Mouse (Mus musculus): ENCODE measurements around the gene Slc35e3. TPM values are rescaled to one million over a fixed set of nuclear protein-coding genes. Genes with fewer than 3 reads are reported as not detected.

The Slc35e3 gene
- polyA plus RNA-seq, 1 experiment from 2014 or later: 22.1 TPM

GRCm38 (mm10) chr10:117773106-117773720, 27.0 kb upstream of the Slc35e3 start:
- DNase-seq (ENCODE audit: low spot score): no peak
- no peaks in the 10 kb centered on the region for H3K9me3 ChIP-seq (replicated peaks)
- H3K36me3 ChIP-seq: peaks cover 96% of the 10 kb centered on the region
- 93% methylated on average over 7 of the region's 7 CpGs for WGBS
- no peak overlapping the region for H3K4me3 ChIP-seq
- H3K27me3 ChIP-seq (ENCODE audit: low read depth, poor library complexity, severe bottlenecking): no peaks in the 10 kb centered on the region
- H3K4me1 ChIP-seq: no peaks in the 10 kb centered on the region
- H3K27ac ChIP-seq: no peak overlapping the region

DNA sequence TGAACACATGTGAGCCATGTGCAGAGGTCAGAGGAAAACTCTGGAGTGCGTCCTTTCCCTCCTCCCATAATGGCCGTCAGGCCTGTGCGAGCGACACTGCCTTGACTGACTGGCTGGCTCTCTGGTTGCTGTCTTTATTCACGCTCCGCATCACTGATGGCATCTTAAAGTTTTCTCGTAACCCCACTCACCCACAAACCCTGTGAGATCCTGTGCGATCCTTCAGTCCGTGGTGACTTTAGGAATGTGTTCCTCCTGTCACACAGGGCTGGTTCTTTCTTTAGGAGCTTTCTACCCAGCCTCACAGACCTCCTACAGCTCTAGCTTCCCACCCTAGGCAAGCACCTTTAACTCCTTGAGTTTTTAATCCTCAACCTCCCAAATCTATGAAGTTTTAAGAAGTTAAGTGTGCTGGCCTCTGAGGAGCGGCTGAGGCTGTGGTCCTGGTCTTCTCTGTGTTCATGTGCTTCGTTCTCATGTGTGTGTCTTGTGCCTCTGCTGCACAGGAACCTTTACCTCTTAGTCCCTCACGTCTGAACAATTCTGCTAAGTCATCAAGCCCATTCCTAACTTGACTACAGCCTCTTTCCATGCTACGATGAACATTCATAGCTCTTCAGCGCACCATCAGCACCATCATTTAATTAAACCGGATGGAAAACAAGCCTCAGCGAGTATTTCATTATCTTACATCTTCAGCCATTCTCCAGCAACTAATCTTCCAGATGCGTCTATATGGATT, 26.4 kb upstream of the Slc35e3 start:
- H3K36me3 ChIP-seq: peaks cover 96% of the 10 kb centered on the region
- DNase-seq (ENCODE audit: low spot score): no peak
- H3K4me3 ChIP-seq: no peak overlapping the region
- no peak overlapping the region for H3K27ac ChIP-seq
- H3K4me1 ChIP-seq: no peaks in the 10 kb centered on the region
- WGBS: 96% methylated on average over 17 of the region's 17 CpGs
- no peaks in the 10 kb centered on the region for H3K9me3 ChIP-seq (replicated peaks)
- H3K27me3 ChIP-seq (ENCODE audit: low read depth, poor library complexity, severe bottlenecking): no peaks in the 10 kb centered on the region

DNA sequence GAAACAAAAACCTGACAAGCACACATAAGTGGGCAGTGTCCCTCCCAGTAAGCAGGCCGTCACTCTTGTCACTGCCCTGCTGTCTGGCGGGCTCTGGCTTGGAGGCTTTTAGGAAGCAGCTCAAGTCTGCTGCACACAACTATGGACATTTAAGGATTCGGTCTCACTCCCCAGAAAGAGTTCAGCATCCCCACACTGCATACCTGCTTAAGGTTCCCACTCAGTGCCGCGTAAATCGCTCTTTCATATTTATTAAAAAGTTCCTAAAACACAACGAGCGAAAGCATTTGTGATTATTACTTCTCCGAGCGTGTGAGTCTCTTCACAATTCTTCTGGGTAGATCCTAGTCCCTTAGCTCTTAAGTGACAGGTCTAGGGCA, 25.0 kb upstream of the Slc35e3 start:
- no peaks in the 10 kb centered on the region for H3K4me1 ChIP-seq
- no peaks in the 10 kb centered on the region for H3K9me3 ChIP-seq (replicated peaks)
- H3K27ac ChIP-seq: no peak overlapping the region
- DNase-seq (ENCODE audit: low spot score): no peak
- peaks cover 96% of the 10 kb centered on the region for H3K36me3 ChIP-seq
- 95% methylated on average over 10 of the region's 10 CpGs for whole genome bisulfite sequencing
- H3K4me3 ChIP-seq: no peak overlapping the region
- H3K27me3 ChIP-seq (ENCODE audit: low read depth, poor library complexity, severe bottlenecking): no peaks in the 10 kb centered on the region

DNA sequence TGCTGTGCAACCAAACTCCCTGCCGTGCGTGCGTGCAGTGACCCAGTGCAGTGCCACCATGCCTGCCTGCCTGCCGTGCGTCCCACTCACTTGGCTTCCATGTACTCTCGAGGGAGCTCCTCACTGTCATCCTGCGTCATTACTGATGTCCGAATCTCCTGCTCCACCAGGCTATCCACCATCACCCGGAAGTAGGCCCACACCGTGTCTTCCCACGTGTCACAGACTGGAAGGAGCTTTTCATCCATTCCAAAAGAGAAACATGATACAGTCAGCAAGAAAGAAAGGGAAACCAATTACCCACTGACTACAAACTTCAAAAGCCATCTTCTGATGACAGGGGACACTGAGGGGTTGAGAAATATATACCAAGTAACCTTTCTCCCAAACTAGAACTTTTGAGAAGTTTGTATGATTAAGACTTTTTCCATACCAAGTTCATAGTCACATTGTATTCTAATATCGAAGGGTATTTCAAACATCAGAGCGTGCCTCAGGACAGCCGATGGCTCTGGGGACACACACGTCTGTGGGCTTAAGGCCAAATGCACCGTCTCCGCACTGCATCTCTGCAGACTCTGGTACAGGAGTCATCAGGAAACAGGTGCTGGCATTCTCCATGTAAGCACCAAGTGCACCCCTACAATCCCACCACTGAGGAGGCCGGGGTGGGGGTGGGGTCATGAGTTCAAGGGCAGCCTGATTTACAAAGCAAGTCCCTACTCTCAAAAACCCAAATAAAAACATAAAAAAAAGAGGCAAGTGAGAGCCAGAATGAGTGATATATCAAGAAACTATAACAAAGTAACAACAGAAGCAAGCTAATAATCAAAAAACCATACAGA, 24.3 kb upstream of the Slc35e3 start:
- Histone ChIP-seq H3K9me3 (replicated peaks) (no peaks in the 10 kb centered on the region), H3K27ac (no peak overlapping the region), H3K27me3 (ENCODE audit: low read depth, poor library complexity, severe bottlenecking) (no peaks in the 10 kb centered on the region), H3K36me3 (peaks cover 96% of the 10 kb centered on the region), H3K4me1 (no peaks in the 10 kb centered on the region), H3K4me3 (no peak overlapping the region)
- 94% methylated on average over 18 of the region's 18 CpGs for WGBS
- DNase-seq (ENCODE audit: low spot score): no peak

DNA sequence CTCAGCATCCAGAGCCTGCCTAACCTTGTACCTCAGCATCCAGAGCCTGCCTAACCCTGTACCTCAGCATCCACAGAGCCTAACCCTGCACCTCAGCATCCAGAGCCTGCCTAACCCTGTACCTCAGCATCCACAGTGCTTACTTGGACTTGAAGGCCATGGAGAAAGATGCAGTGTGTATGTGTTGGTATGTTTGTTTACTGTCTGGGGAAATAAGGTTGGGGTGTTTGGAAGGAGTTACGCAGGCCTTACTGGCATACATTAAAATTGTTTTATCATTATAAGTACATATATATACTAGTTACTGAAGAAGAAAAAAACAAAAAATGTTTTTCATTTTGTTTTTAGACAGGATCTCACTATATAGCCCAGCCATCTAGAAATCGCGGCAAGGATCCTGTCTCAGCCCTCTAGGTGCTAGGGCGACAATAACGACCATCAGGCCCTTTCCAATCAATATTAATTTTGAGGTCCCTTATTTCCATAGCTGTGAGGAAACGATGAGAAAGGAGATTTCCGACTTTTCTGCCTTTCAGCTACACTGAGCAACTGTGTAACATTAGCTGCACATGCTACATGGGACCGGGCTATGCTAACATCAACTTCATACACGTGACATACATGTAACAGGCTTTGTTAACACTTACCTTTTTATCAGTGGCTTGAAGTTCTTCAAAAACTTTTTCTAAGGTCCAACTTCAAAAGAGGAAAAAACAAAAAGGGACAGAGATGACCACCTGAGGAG, 23.5 kb upstream of the Slc35e3 start:
- no peak overlapping the region for H3K4me3 ChIP-seq
- no peaks in the 10 kb centered on the region for H3K27me3 ChIP-seq (ENCODE audit: low read depth, poor library complexity, severe bottlenecking)
- 95% methylated on average over 9 of the region's 9 CpGs for WGBS
- no peak overlapping the region for H3K27ac ChIP-seq
- H3K9me3 ChIP-seq (replicated peaks): no peaks in the 10 kb centered on the region
- no peaks in the 10 kb centered on the region for H3K4me1 ChIP-seq
- peaks cover 96% of the 10 kb centered on the region for H3K36me3 ChIP-seq
- DNase-seq (ENCODE audit: low spot score): no peak

- no peak for DNase-seq (ENCODE audit: low spot score)
- peaks cover 96% of the 10 kb centered on the region for H3K36me3 ChIP-seq
Measured at GRCm38 (mm10) chr10:117768141-117768440, 21.9 kb upstream of the Slc35e3 start.

GRCm38 (mm10) chr10:117767286-117768140, 21.3 kb upstream of the Slc35e3 start:
- Histone ChIP-seq H3K4me3 (no peak overlapping the region), H3K4me1 (no peaks in the 10 kb centered on the region), H3K27me3 (ENCODE audit: low read depth, poor library complexity, severe bottlenecking) (no peaks in the 10 kb centered on the region), H3K36me3 (peaks cover 96% of the 10 kb centered on the region), H3K9me3 (replicated peaks) (no peaks in the 10 kb centered on the region), H3K27ac (no peak overlapping the region)
- WGBS: 92% methylated on average over 10 of the region's 10 CpGs
- DNase-seq (ENCODE audit: low spot score): no peak

More at GRCm38 (mm10) chr10:117768141-117768440, 21.9 kb upstream of the Slc35e3 start:
- 92% methylated on average over 7 of the region's 7 CpGs for WGBS
- Histone ChIP-seq H3K9me3 (replicated peaks) (no peaks in the 10 kb centered on the region), H3K27ac (no peak overlapping the region), H3K4me1 (no peaks in the 10 kb centered on the region), H3K4me3 (no peak overlapping the region), H3K27me3 (ENCODE audit: low read depth, poor library complexity, severe bottlenecking) (no peaks in the 10 kb centered on the region)

GRCm38 (mm10) chr10:117766896-117767160, 20.7 kb upstream of the Slc35e3 start:
- no peak for DNase-seq (ENCODE audit: low spot score)
- H3K9me3 ChIP-seq (replicated peaks): no peaks in the 10 kb centered on the region
- H3K36me3 ChIP-seq: peaks cover 98% of the 10 kb centered on the region
- WGBS: 92% methylated on average over 5 of the region's 5 CpGs
- no peaks in the 10 kb centered on the region for H3K27me3 ChIP-seq (ENCODE audit: low read depth, poor library complexity, severe bottlenecking)
- no peak overlapping the region for H3K27ac ChIP-seq
- H3K4me3 ChIP-seq: no peak overlapping the region
- no peaks in the 10 kb centered on the region for H3K4me1 ChIP-seq

DNA sequence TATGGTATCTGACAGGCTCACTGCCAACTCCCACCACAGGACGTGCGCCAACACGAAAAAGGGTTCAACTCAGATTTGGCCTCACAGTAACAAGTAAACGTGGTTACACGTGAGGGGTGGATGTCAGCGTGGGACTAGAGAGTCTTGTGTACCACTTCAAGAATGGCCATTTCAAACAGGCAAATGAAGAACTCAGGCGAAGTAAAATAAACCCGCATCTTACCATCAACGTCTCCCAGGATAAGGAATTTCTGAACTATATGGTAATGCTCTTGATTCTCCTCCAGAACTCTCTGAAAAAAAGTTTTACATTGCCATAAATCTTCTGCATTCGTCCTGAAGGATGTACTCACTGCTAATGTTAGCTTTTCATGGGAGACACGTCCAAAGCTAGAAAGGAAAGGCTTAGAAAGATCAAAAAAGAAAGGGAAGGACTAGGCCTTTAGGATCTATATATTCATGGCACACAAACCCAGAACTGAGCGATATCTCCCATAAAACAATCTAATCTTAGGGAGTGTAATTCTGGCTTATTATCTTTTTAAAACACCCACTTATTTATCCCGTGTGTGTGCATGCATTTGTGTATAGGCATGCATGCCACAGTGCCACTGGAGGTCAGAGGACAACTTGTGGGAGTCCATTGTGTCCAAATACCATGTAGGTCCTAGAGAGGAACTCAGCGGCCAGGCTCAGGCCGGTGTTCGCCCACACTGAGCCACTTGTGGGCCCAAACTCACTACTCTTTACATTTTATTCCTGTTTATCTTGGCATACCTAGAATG, 20.1 kb upstream of the Slc35e3 start:
- Histone ChIP-seq H3K4me3 (no peak overlapping the region), H3K4me1 (no peaks in the 10 kb centered on the region), H3K27ac (no peak overlapping the region), H3K27me3 (ENCODE audit: low read depth, poor library complexity, severe bottlenecking) (no peaks in the 10 kb centered on the region), H3K36me3 (peaks cover 98% of the 10 kb centered on the region), H3K9me3 (replicated peaks) (no peaks in the 10 kb centered on the region)
- WGBS: 95% methylated on average over 16 of the region's 16 CpGs
- no peak for DNase-seq (ENCODE audit: low spot score)

DNA sequence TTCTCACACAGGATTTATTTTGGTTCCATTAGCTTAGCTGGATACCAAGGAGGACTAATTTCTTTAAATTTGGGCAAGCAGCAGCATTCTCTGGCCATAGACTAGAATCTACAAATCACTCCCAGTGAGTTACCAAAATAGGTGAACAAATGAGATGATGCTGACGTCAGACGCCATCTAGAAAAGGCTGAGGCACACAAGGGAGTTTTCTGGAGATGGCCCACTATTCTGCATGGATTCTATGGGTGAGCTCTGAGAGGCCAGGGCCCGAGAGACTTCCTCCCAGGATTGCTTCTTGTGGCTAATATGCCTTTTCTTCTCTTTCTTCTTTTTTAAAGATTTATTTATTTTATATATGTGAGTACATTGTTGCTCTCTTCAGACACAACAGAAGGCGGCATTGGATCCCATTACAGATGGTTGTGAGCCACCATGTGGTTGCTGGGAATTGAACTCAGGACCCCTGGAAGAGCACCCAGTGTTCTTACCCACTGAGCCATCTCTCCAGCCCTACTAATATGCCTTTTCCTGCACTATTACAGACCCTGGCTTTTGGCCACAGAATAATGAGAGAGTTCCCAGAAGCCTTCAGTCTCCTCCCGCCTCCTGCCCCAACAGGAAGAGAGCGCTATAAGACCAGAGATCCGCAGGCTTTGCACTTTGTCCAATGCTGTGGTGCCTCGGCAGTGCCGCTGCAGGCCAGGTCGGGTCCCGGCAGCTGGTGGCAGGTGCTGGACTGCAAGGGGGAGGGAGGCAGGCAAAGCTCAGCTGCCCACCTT, 19.1 kb upstream of the Slc35e3 start:
- WGBS: 97% methylated on average over 11 of the region's 11 CpGs
- no peak overlapping the region for H3K27ac ChIP-seq
- DNase-seq (ENCODE audit: low spot score): no peak
- H3K9me3 ChIP-seq (replicated peaks): no peaks in the 10 kb centered on the region
- no peaks in the 10 kb centered on the region for H3K4me1 ChIP-seq
- peaks cover 98% of the 10 kb centered on the region for H3K36me3 ChIP-seq
- H3K4me3 ChIP-seq: no peak overlapping the region
- H3K27me3 ChIP-seq (ENCODE audit: low read depth, poor library complexity, severe bottlenecking): no peaks in the 10 kb centered on the region

DNA sequence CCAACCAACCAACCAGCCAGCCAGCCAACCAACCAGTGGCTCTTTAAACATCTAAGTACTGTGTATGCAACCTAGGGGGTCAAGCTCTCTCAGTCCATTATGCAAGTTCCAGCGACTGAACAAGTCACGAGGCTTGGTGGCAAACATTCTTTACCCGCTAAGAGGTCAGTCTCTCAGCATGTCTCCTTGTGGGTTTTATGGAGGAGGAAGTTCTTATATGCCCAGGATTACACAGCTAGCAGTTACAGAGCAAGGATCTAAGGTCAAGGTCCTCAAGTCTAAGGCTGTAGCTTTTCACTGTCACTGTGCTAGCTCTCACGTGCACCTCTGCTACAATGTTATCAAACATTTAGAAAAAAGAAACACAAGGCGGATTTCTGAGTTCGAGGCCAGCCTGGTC, 18.4 kb upstream of the Slc35e3 start:
- no peak overlapping the region for H3K4me3 ChIP-seq
- no peaks in the 10 kb centered on the region for H3K4me1 ChIP-seq
- H3K9me3 ChIP-seq (replicated peaks): no peaks in the 10 kb centered on the region
- no peaks in the 10 kb centered on the region for H3K27me3 ChIP-seq (ENCODE audit: low read depth, poor library complexity, severe bottlenecking)
- peaks cover 98% of the 10 kb centered on the region for H3K36me3 ChIP-seq
- 93% methylated on average over 6 of the region's 6 CpGs for WGBS
- DNase-seq (ENCODE audit: low spot score): no peak
- no peak overlapping the region for H3K27ac ChIP-seq

All from limb, embryonic 10.5 days (tissue).